Comparison of ENCODE assay signal across 27 mouse cellular contexts in genomic region chr5:120914204-120914603, GRCm38 (mm10). TPM values are rescaled to one million over a fixed set of nuclear protein-coding genes. Genes with fewer than 3 reads are reported as not detected.
DNase-seq lines count a peak whose midpoint lies in the region; ATAC-seq and TF ChIP-seq lines count a peak whose summit lies in the region.
"Not testable (repeated sequence)": the region's sequence is repeated elsewhere in the genome, so short reads cannot be mapped to it uniquely, and the experiment has no call there.
"Had no signal": no experiment of that assay in that cellular context is flagged by ENCODE, and none has a peak within 500 bp of the region (broad histone marks: within the 10 kb centered on the region; RNA-seq: fewer than 3 reads in every experiment).

Gene Oas1d (plus strand): TSS chr5:120914536.

- not testable (repeated sequence) for H3K9me3 ChIP-seq in forebrain, postnatal 0 days (ENCODE audit: low read length); liver, postnatal 0 days (ENCODE audit: low read length); stomach, postnatal 0 days (ENCODE audit: control insufficient read depth, low read length)

- H3K27me3 ChIP-seq in forebrain, postnatal 0 days (ENCODE audit: insufficient read depth, low read length); liver, postnatal 0 days (ENCODE audit: insufficient read depth, low read length); stomach, postnatal 0 days (ENCODE audit: control insufficient read depth, insufficient read depth, low read length): not testable (repeated sequence)

- H3K9ac ChIP-seq in forebrain, postnatal 0 days; liver, postnatal 0 days (replicated peaks); stomach, postnatal 0 days (ENCODE audit: low read length): not testable (repeated sequence)

- peak; percentile 14 for DNase-seq in CD4-positive, CD25-positive, alpha-beta regulatory T cell, adult 2 months (ENCODE audit: low read depth, low spot score)
- not testable (repeated sequence) for DNase-seq in forebrain, postnatal 0 days; liver, postnatal 0 days; stomach, postnatal 0 days (ENCODE audit: low spot score)
- peak; percentile 12 for DNase-seq in induced T-regulatory cell, adult 2 months (ENCODE audit: low read depth)

- not testable (repeated sequence) for TF ChIP-seq POLR2A in bone marrow, adult 2 months (IDR thresholded peaks at IDR 0.05; ENCODE audit: borderline replicate concordance, control insufficient read depth, low read depth, low read length)

- peak; percentile 23; the same call in 1 of the 2 replicates for TF ChIP-seq CTCF in bone marrow, adult 2 months (IDR thresholded peaks at IDR 0.05; ENCODE audit: control insufficient read depth, insufficient read depth, low read length)
- peak; percentile 24; the same call in 1 of the 2 replicates for TF ChIP-seq CTCF in forebrain, postnatal 0 days (IDR thresholded peaks at IDR 0.05; ENCODE audit: low read depth)
- TF ChIP-seq CTCF in liver, postnatal 0 days (IDR thresholded peaks at IDR 0.05; ENCODE audit: low read depth) = 0 out of 2 replicates have a peak, but pooled peaks have one; percentile 25
- peak; percentile 34 for TF ChIP-seq CTCF in stomach, postnatal 0 days (IDR thresholded peaks at IDR 0.05; ENCODE audit: low read depth)

- not testable (repeated sequence) for H3K36me3 ChIP-seq in forebrain, postnatal 0 days (ENCODE audit: insufficient read depth); liver, postnatal 0 days (replicated peaks; ENCODE audit: insufficient read depth, low read length); stomach, postnatal 0 days (ENCODE audit: control insufficient read depth, insufficient read depth, low read length)

- 32% methylated on average over 8 of the region's 8 CpGs for WGBS in bone marrow, adult 2 months
- WGBS in forebrain, postnatal 0 days = 53% methylated on average over 8 of the region's 8 CpGs
- WGBS in liver, postnatal 0 days (ENCODE audit: insufficient replicate concordance) = 42% methylated on average over 8 of the region's 8 CpGs
- 41% methylated on average over 8 of the region's 8 CpGs for WGBS in stomach, postnatal 0 days

- H3K27ac ChIP-seq in bone marrow, adult 2 months (ENCODE audit: control insufficient read depth, insufficient read depth, low read depth, low read length, poor library complexity); forebrain, postnatal 0 days (ENCODE audit: low read depth, low read length); liver, postnatal 0 days (ENCODE audit: low read depth); stomach, postnatal 0 days (replicated peaks): not testable (repeated sequence)

- H3K4me1 ChIP-seq in bone marrow, adult 2 months (ENCODE audit: control insufficient read depth, insufficient read depth, low read length); forebrain, postnatal 0 days (ENCODE audit: insufficient read depth); liver, postnatal 0 days (ENCODE audit: insufficient read depth); stomach, postnatal 0 days (replicated peaks; ENCODE audit: control insufficient read depth, insufficient read depth): not testable (repeated sequence)

- not testable (repeated sequence) for ATAC-seq in forebrain, postnatal 0 days; liver, postnatal 0 days; stomach, postnatal 0 days (ENCODE audit: low FRiP score, low TSS enrichment)

- not testable (repeated sequence) for H3K4me3 ChIP-seq in bone marrow, adult 2 months (replicated peaks; ENCODE audit: control insufficient read depth, low read depth, low read length); forebrain, postnatal 0 days (ENCODE audit: low read depth, low read length); liver, postnatal 0 days (ENCODE audit: low read depth, low read length); stomach, postnatal 0 days (ENCODE audit: low read depth, low read length)

- H3K4me2 ChIP-seq in forebrain, postnatal 0 days (ENCODE audit: low read depth); liver, postnatal 0 days (ENCODE audit: low read depth, low read length); stomach, postnatal 0 days (replicated peaks; ENCODE audit: low read depth): not testable (repeated sequence)

- TF ChIP-seq EP300 in liver, postnatal 0 days (IDR thresholded peaks at IDR 0.05; ENCODE audit: low read depth); stomach, postnatal 0 days (optimal IDR thresholded peaks at IDR 0.05): not testable (repeated sequence)

RNA-seq across cellular contexts. Expression of gene Oas1d, which starts in this region (rescaled TPM):
- polyA plus RNA-seq in bone marrow, adult 2 months (2011; ENCODE audit: insufficient read depth, insufficient read length, low replicate concordance, missing spikeins) = not detected in 2 replicates
- total RNA-seq in forebrain, postnatal 0 days (2014; rRNA removed) = 0.15 and 0.48 TPM in 2 replicates
- polyA plus RNA-seq in forebrain, postnatal 0 days (2015; fragmentation: Nextera tagmentation; extraction: Ambion mirVana) = 0.41 TPM in 1 of 2 replicates, not detected in the other
- not detected in 2 replicates for polyA plus RNA-seq in liver, postnatal 0 days (2015; fragmentation: Nextera tagmentation; extraction: Ambion mirVana)
- 0.07 TPM in 1 of 2 replicates, not detected in the other for polyA plus RNA-seq in stomach, postnatal 0 days (2015; fragmentation: Nextera tagmentation; extraction: Ambion mirVana)
- total RNA-seq: adrenal gland, adult 18-20 months; adrenal gland, postnatal 36 days; gastrocnemius, adult 2 months; gastrocnemius, postnatal 14 days; gastrocnemius, postnatal 4 days; heart, adult 18-20 months; heart, postnatal 10 days; heart, postnatal 36 days had no signal
- polyA plus RNA-seq: CD4-positive, CD25-positive, alpha-beta regulatory T cell, adult 4 months; cortical plate, adult 2 months; embryonic facial prominence, embryonic 10.5 days; embryonic facial prominence, embryonic 13.5 days; erythroblast, embryonic 14.5 days; forebrain, embryonic 13.5 days; forebrain, embryonic 16.5 days; G1E; heart, embryonic 12.5 days; heart, embryonic 15.5 days; hindbrain, embryonic 10.5 days; hindbrain, embryonic 13.5 days; Patski had no signal
